Mouse (Mus musculus): ENCODE measurements around the gene Spryd4. TPM values are rescaled to one million over a fixed set of nuclear protein-coding genes. Genes with fewer than 3 reads are reported as not detected.
A peak's percentile ranks its signal among the peaks of the same experiment; 100 is the strongest.
"Not testable (repeated sequence)": the region's sequence is repeated elsewhere in the genome, so short reads cannot be mapped to it uniquely, and the experiment has no call there.

Spryd4 gene
- total RNA-seq, 2 experiments from 2014 or later: 39.3 to 40.6 TPM

- intact Hi-C loops (cut with DNase I; ENCODE audit: low total_unique reads): no loop called here
- no peak for DNase-seq
Measured at GRCm38 (mm10) chr10:128230582-128230981, 19.0 kb upstream of the Spryd4 start.

- DNase-seq: no peak
- intact Hi-C loops (cut with DNase I; ENCODE audit: low total_unique reads): no loop called here
Measured at GRCm38 (mm10) chr10:128228009-128228408, 16.4 kb upstream of the Spryd4 start.

GRCm38 (mm10) chr10:128227592-128227991 is 16.0 kb upstream of the Spryd4 start:
- no peak for DNase-seq
- intact Hi-C loops (cut with DNase I; ENCODE audit: low total_unique reads): no loop called here

- intact Hi-C loops (cut with DNase I; ENCODE audit: low total_unique reads): no loop called here
- no peak for DNase-seq
Measured at GRCm38 (mm10) chr10:128225538-128225937, 13.9 kb upstream of the Spryd4 start, which contains the start of gene Mip. Gene Mip (plus strand): TSS chr10:128225838.

- DNase-seq: no peak
- intact Hi-C loops (cut with DNase I; ENCODE audit: low total_unique reads): no loop called here
Measured at GRCm38 (mm10) chr10:128225064-128225463, 13.5 kb upstream of the Spryd4 start.

GRCm38 (mm10) chr10:128221533-128222286 is 10.1 kb upstream of the Spryd4 start:
- DNase-seq: no peak
- intact Hi-C loops (cut with DNase I; ENCODE audit: low total_unique reads): no loop called here

GRCm38 (mm10) chr10:128218387-128219117 is 6.9 kb upstream of the Spryd4 start:
- intact Hi-C loops (cut with DNase I; ENCODE audit: low total_unique reads): no loop called here
- DNase-seq: no peak

- intact Hi-C loops (cut with DNase I; ENCODE audit: low total_unique reads): loop anchor here (5.0 kb wide), 1 partner anchor 67 kb away; no protein-coding TSS in a partner anchor
- DNase-seq: no peak
Measured at GRCm38 (mm10) chr10:128214981-128215380, 3.4 kb upstream of the Spryd4 start.

- not testable (repeated sequence) for DNase-seq
- intact Hi-C loops (cut with DNase I; ENCODE audit: low total_unique reads): loop anchor here (5.0 kb wide), 1 partner anchor 68 kb away; no protein-coding TSS in a partner anchor
Measured at GRCm38 (mm10) chr10:128214112-128214511, 2.5 kb upstream of the Spryd4 start.

GRCm38 (mm10) chr10:128212871-128213323 is 1.3 kb upstream of the Spryd4 start:
- intact Hi-C loops (cut with DNase I; ENCODE audit: low total_unique reads): loop anchor here (5.0 kb wide), 1 partner anchor 69 kb away; no protein-coding TSS in a partner anchor

GRCm38 (mm10) chr10:128212148-128212547 is 541 bp upstream of the Spryd4 start:
- intact Hi-C loops (cut with DNase I; ENCODE audit: low total_unique reads): loop anchor here (5.0 kb wide), 1 partner anchor 70 kb away; no protein-coding TSS in a partner anchor
- DNase-seq: no peak

More at GRCm38 (mm10) chr10:128212871-128213323, 1.3 kb upstream of the Spryd4 start:
- DNase-seq: peak; percentile 41

GRCm38 (mm10) chr10:128210954-128211353 is 653 bp downstream of the Spryd4 start:
- intact Hi-C loops (cut with DNase I; ENCODE audit: low total_unique reads): loop anchor here (5.0 kb wide), 1 partner anchor 71 kb away; no protein-coding TSS in a partner anchor
- no peak for DNase-seq

GRCm38 (mm10) chr10:128210131-128210530 is 1.5 kb downstream of the Spryd4 start:
- no peak for DNase-seq
- intact Hi-C loops (cut with DNase I; ENCODE audit: low total_unique reads): loop anchor here (5.0 kb wide), 1 partner anchor 72 kb away; no protein-coding TSS in a partner anchor

- DNase-seq: no peak
- intact Hi-C loops (cut with DNase I; ENCODE audit: low total_unique reads): loop anchor here (5.0 kb wide), 1 partner anchor 73 kb away; no protein-coding TSS in a partner anchor
Measured at GRCm38 (mm10) chr10:128209311-128210009, 2.1 kb downstream of the Spryd4 start.

- no peak for DNase-seq
- intact Hi-C loops (cut with DNase I; ENCODE audit: low total_unique reads): no loop called here
Measured at GRCm38 (mm10) chr10:128208326-128208725, 3.3 kb downstream of the Spryd4 start.

GRCm38 (mm10) chr10:128204941-128205340 is 6.7 kb downstream of the Spryd4 start:
- DNase-seq: no peak
- intact Hi-C loops (cut with DNase I; ENCODE audit: low total_unique reads): no loop called here

- intact Hi-C loops (cut with DNase I; ENCODE audit: low total_unique reads): no loop called here
- no peak for DNase-seq
Measured at GRCm38 (mm10) chr10:128201856-128202255, 9.8 kb downstream of the Spryd4 start.

GRCm38 (mm10) chr10:128194551-128195461 is 16.8 kb downstream of the Spryd4 start:
- DNase-seq: no peak
- intact Hi-C loops (cut with DNase I; ENCODE audit: low total_unique reads): no loop called here
